Mouse (Mus musculus) C2C12 (cell line): Measurements from ENCODE around the gene Hdac8.

Experiments
- CEBPB ChIP-seq: IDR thresholded peaks from one replicate; pipeline ENCODE4 v1.6.1; 2011; ENCODE audit warnings: low read depth, mild to moderate bottlenecking, control low read depth, moderate library complexity
- CTCF ChIP-seq: IDR thresholded peaks from one replicate; pipeline ENCODE4 v1.5.1; 2011; ENCODE audit not compliant: control insufficient read depth, insufficient read depth, insufficient read length
- MAX ChIP-seq: IDR thresholded peaks from one replicate; pipeline ENCODE4 v1.6.1; 2011; ENCODE audit warnings: mild to moderate bottlenecking, control low read depth
- MYOD1 ChIP-seq: IDR thresholded peaks from one replicate; pipeline ENCODE4 v1.6.1; 2011; ENCODE audit warnings: low read depth; ENCODE audit not compliant: control insufficient read depth, insufficient read length
- USF1 ChIP-seq: IDR thresholded peaks from one replicate; pipeline ENCODE4 v1.6.1; 2011; ENCODE audit warnings: low read depth, mild to moderate bottlenecking, control low read depth, moderate library complexity

DNA sequence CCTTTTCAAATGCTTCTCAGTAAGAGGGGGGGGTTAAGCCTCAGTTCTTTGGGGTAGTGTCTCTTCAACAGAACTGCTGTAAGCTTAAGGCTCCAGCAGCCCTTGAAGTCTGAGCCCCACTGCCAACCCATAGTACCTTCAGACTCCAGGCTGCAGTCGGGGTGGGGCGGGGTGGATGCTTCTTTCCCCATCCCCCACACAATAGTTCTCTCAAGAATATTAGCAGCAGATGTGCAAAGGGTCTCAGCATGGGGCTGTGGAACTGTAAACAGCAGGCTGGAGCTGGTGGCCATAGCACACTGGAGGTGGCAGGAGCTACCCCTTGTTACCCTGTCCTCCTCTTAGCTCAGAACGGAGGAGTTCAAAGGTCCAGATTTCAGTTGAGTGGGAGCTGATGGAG lies 202.7 kb downstream of the Hdac8 start:
- TF ChIP-seq MAX (no peak), CTCF (no peak), USF1 (no peak), CEBPB (no peak), MYOD1 (no peak)
